11 mouse cellular contexts compared by ENCODE assay signal in genomic region chr11:48599573-48600127, GRCm38 (mm10).
DNase-seq lines count a peak whose midpoint lies in the region; ATAC-seq and TF ChIP-seq lines count a peak whose summit lies in the region.
"Had no signal": no experiment of that assay in that cellular context is flagged by ENCODE, and none has a peak within 500 bp of the region (broad histone marks: within the 10 kb centered on the region; RNA-seq: fewer than 3 reads in every experiment).

No protein-coding gene starts in this region.

- no peak overlapping the region for H3K9ac ChIP-seq in kidney, embryonic 15.5 days

- peak overlapping the region; percentile 79 for H3K27ac ChIP-seq in kidney, embryonic 15.5 days
- peak overlapping the region; percentile 40; the same call in 1 of the 2 replicates for H3K27ac ChIP-seq in testis, adult 2 months (ENCODE audit: control insufficient read depth, insufficient read depth, low read depth, low read length)

- TF ChIP-seq CTCF in testis, adult 2 months (IDR thresholded peaks at IDR 0.05; ENCODE audit: control insufficient read depth, insufficient read depth, insufficient replicate concordance, low read depth, low read length) = no peak

- H3K4me2 ChIP-seq in kidney, embryonic 15.5 days = no peak overlapping the region

- peak; percentile 12 to 41 for DNase-seq in cerebellum, postnatal 14 days
- no peak for DNase-seq in kidney, adult 8-10 months
- DNase-seq in testis, postnatal 10 days (ENCODE audit: low spot score) = no peak
- peak; percentile 22 for DNase-seq in telencephalon, adult 2 months (ENCODE audit: low read depth, low spot score)
- no peak for DNase-seq in thymus, postnatal 0 days (ENCODE audit: low spot score)
- DNase-seq: B cell, adult 2 months; cerebellum, adult 11 months had no signal

- H3K4me1 ChIP-seq in kidney, embryonic 15.5 days = peaks cover 10% of the 10 kb centered on the region; the same call in 1 of the 2 replicates
- H3K4me1 ChIP-seq in testis, adult 2 months (ENCODE audit: control insufficient read depth, insufficient read depth, low read length) = peaks cover 4% of the 10 kb centered on the region

- no peak for ATAC-seq in cerebellum, adult (ENCODE audit: insufficient number of reproducible peaks, low FRiP score, low TSS enrichment)
- peak; percentile 55; the same call in 1 of the 2 replicates for ATAC-seq in kidney, embryonic 15.5 days (replicated peaks; ENCODE audit: low FRiP score)
- ATAC-seq: Patski had no signal

- 46% methylated on average over 5 of the region's 5 CpGs for WGBS in kidney, embryonic 15.5 days

- no peaks in the 10 kb centered on the region for H3K36me3 ChIP-seq in kidney, embryonic 15.5 days
- H3K36me3 ChIP-seq in testis, adult 2 months (ENCODE audit: control insufficient read depth, insufficient read depth, low read length) = no peaks in the 10 kb centered on the region

- no peak for TF ChIP-seq POLR2A in testis, adult 2 months (IDR thresholded peaks at IDR 0.05; ENCODE audit: control insufficient read depth, low read depth, low read length)

- no peak overlapping the region for H3K4me3 ChIP-seq in kidney, embryonic 15.5 days (replicated peaks)
- H3K4me3 ChIP-seq in testis, adult 2 months (ENCODE audit: control insufficient read depth, low read depth, low read length) = no peak overlapping the region

- no peaks in the 10 kb centered on the region for H3K9me3 ChIP-seq in kidney, embryonic 15.5 days (replicated peaks)

- H3K27me3 ChIP-seq in kidney, embryonic 15.5 days = no peaks in the 10 kb centered on the region
- no peaks in the 10 kb centered on the region for H3K27me3 ChIP-seq in testis, adult 2 months (ENCODE audit: control insufficient read depth, insufficient read depth, low read length)
- H3K27me3 ChIP-seq: Patski had no signal

Comparison
In these comparisons a context has a peak if more than half of its experiments do, and no peak if none do; other contexts are left out.
1. DNase-seq: peak in cerebellum, postnatal 14 days (2 of 2) and telencephalon, adult 2 months (single experiment); none in kidney, adult 8-10 months (0 of 2), testis, postnatal 10 days (single experiment) and thymus, postnatal 0 days (single experiment).